In genomic region chr10:119779657-119780056, GRCm38 (mm10) we compare ENCODE assay signal across 12 mouse cellular contexts.
"Had no signal": no experiment of that assay in that cellular context is flagged by ENCODE, and none has a peak within 500 bp of the region (broad histone marks: within the 10 kb centered on the region; RNA-seq: fewer than 3 reads in every experiment).

No protein-coding gene starts in this region.

- H3K27ac ChIP-seq: limb, embryonic 10.5 days; liver, embryonic 15.5 days; stomach, embryonic 15.5 days had no signal

- H3K9me3 ChIP-seq: limb, embryonic 10.5 days; liver, embryonic 15.5 days; stomach, embryonic 15.5 days had no signal

- H3K4me3 ChIP-seq: limb, embryonic 10.5 days; liver, embryonic 15.5 days; stomach, embryonic 15.5 days had no signal

- H3K9ac ChIP-seq: liver, embryonic 15.5 days; stomach, embryonic 15.5 days had no signal

- H3K4me1 ChIP-seq: limb, embryonic 10.5 days; liver, embryonic 15.5 days; stomach, embryonic 15.5 days had no signal

- ATAC-seq: lung, postnatal 0 days; midbrain, embryonic 16.5 days had no signal

- DNase-seq: kidney, postnatal 25 days; layer of hippocampus, adult 9-11 months; lung, adult 2 months; lung, postnatal 36 days; right cerebral cortex, postnatal 14 days; thymus, postnatal 36 days had no signal

- H3K4me2 ChIP-seq: liver, embryonic 11.5 days; liver, embryonic 15.5 days; stomach, embryonic 15.5 days had no signal

- H3K27me3 ChIP-seq: liver, embryonic 15.5 days; stomach, embryonic 15.5 days had no signal

- H3K36me3 ChIP-seq: limb, embryonic 10.5 days; liver, embryonic 15.5 days; stomach, embryonic 15.5 days had no signal
